Mouse (Mus musculus): ENCODE data around the gene Aamp.
A peak's percentile ranks its signal among the peaks of the same experiment; 100 is the strongest.

Gene Aamp

DNA sequence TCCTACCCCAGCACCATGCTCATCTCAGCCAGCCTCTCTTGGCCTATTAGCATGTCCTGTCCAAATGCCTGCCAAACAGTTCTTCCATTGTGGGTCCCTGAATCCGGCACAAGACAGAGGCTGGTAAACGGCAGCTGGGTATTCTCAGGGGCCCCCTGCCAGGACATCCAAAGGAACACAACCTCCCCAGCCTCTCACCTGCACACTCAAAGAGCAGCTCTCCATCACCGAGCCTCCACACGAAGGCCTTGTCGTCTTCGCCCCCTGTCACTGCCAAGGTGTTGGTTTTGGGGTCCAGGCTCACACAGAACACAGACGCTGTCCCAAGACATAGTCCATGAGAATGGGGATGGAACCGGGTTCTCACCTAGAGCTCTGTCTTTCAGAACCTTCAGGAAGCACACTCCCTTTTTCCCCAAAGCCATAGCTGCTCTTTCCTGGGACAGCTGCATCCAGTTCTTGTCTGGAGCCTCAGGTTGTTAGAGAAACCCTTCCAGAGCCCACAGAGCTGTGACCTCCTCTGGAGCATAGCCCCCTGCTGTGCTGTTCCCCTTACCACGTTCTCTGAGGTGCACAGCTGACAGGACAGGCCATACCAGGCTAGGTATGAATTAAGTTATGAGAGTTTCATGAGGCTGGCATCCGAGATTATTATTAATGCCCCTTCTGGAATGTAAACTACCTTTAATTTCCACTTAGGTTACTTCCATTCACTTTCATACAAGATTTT is 1.5 kb downstream of the Aamp start:
- ATAC-seq (ENCODE audit: low TSS enrichment): no peak

DNA sequence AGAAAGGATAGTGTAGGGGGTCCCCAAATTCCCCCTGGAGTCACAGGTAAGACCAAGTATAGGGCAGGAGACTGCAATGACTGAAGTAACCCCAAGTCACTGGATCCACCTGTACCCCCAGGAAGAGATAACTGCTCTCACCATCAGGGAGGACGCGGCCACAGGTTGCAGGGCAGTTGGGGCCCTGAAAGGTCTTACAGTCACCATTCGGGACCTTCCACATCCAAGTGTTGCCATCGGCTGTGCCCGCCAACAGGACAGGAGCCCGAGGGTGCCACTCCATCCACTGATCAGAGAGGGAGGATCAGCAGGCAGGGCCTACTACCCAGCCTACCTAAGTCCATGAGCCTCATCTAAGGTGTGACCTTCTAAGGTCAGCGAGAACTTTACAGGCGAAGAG is 2.7 kb downstream of the Aamp start:
- no peak for ATAC-seq (ENCODE audit: low TSS enrichment)

- no peak for ATAC-seq (ENCODE audit: low TSS enrichment)
These were observed 3.2 kb downstream of the Aamp start for GRCm38 (mm10) chr1:74281372-74281771.

GRCm38 (mm10) chr1:74280591-74281325 is 3.8 kb downstream of the Aamp start:
- ATAC-seq (ENCODE audit: low TSS enrichment): no peak

- no peak for ATAC-seq (ENCODE audit: low TSS enrichment)
These were observed 5.5 kb downstream of the Aamp start for GRCm38 (mm10) chr1:74278988-74279387.

- ATAC-seq (ENCODE audit: low TSS enrichment): no peak
These were observed 6.0 kb downstream of the Aamp start, which contains the start of gene Gpbar1 for GRCm38 (mm10) chr1:74278538-74278937. Gene Gpbar1 (plus strand): TSS chr1:74278550.

DNA sequence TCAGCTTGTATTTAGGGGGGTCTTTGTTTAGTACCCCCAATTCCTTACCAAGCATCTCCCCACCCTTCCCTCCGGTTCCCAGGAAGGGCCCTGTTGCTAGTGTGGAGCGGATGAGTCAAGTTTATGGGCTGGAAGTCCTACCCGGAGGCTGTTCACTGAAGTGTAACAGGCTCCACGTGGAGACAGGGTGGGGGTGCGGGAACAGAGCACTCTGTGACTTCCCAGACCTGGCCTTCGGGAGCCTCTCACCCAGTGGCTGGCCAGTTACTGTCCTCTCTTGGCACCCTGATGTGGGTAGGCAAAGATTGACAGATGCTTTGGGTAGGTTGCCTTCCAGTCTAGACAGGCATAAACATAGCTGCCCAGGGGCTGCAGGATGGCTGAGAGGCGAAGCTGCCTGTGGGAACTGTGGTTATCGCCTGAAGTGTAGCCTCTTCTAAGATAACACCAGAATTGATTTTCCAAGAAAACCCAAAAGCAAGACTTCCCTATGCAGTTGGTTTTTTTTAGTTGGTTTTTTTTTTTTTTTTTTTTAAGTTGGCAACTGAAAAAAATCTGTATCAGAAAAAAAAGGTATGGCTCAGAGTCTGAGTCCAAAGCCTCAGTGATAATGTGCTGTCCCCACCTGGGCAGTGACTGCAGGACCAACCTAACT is 6.5 kb downstream of the Aamp start:
- no peak for ATAC-seq (ENCODE audit: low TSS enrichment)

- no peak for ATAC-seq (ENCODE audit: low TSS enrichment)
These were observed 7.5 kb downstream of the Aamp start for GRCm38 (mm10) chr1:74277041-74277440.

DNA sequence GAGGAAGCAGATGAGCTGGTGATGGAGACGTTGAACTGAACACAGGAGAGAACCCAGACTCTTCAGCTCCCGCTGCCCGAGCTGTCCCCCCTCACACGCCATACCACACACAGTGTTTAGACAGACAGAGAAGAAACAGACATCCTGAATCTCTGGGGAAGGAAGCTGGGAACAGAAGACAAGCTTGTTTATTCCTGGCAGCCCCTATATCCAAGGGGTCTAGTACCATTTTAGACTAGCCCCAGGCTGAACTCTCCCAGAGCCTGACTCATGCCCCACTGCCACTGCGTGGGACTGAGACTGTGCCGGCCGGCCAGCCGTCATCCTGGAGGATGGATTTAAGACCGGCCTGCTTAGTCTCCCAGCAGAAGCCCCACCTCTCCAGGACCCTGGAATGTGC is 9.5 kb downstream of the Aamp start:
- no peak for ATAC-seq (ENCODE audit: low TSS enrichment)

- ATAC-seq (ENCODE audit: low TSS enrichment): no peak
These were observed 12.9 kb downstream of the Aamp start for GRCm38 (mm10) chr1:74271659-74272058.

- no peak for ATAC-seq (ENCODE audit: low TSS enrichment)
These were observed 15.8 kb downstream of the Aamp start for GRCm38 (mm10) chr1:74268750-74269149.

- no peak for ATAC-seq (ENCODE audit: low TSS enrichment)
These were observed 22.0 kb downstream of the Aamp start for GRCm38 (mm10) chr1:74262510-74262909.

DNA sequence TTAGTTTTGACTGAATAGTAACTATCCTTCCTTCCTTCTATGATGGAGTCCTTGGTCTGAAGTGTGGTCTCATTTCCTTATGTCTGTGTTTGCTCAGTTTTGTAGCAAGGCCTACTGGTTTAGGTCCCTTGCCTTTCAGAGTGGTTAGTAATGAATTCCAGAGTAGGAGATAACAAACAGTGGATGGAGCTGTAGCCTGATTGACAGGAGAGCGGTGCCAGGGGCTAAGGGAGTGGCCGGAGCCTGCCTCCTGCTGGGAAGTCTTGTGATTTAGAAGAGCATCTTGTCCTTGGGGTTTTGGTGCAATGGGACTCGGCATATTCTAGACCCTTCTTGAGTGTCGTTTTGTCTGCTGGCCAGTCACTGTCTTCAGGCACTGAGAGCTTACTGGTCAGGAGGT is 27.8 kb downstream of the Aamp start:
- ATAC-seq (ENCODE audit: low TSS enrichment): no peak

DNA sequence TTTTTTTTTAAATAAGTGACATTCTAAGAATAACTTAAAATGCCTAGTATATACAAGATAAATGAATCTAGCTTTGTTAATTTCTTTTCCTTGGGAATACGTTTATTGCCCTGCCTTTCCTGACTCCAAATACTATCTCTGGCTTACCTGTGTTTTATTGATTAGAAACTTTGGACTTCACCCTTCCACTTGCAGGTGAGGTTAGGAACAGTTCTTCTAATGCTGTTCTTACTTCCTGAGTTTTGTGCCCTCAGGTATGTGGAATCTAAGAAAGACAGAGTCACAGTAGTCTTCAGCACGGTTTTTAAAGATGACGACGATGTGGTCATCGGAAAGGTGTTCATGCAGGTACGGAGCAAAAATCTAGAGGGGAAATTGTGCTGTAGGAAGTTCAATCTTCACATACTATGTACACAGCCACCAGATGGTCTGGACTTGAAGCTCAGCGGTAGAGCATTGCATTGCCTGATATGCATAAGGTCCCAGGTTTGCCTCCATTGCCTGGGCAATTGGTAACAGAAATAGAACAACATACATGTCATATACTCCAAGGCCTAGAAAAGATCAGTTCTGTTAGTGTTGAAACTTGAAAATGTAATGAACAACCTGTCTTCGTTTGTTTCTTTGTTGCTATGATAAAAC is 28.7 kb downstream of the Aamp start:
- no peak for ATAC-seq (ENCODE audit: low TSS enrichment)

- no peak for ATAC-seq (ENCODE audit: low TSS enrichment)
These were observed 34.4 kb downstream of the Aamp start for GRCm38 (mm10) chr1:74250096-74250495.

GRCm38 (mm10) chr1:74249331-74249980 is 35.1 kb downstream of the Aamp start:
- ATAC-seq (ENCODE audit: low TSS enrichment): no peak

DNA sequence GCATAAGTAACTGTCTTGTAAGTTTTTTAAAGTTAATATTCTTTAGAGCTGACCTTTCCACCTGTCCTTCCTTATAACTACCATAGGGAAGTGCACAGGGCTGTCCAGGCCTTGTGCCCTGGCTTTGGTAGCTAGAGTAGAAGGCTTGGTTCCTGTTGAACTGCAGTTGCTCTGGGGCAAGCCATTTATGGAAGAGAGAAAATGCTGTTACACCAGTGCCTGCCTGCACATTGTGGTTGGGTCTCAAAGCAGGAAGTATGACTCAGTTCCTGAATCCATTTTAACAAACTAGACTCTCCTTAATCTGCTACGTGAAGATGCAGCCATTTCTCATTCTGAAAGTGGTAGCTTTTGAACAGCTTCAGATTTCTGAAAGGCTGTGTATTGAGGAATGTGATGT is 35.7 kb downstream of the Aamp start:
- no peak for ATAC-seq (ENCODE audit: low TSS enrichment)

DNA sequence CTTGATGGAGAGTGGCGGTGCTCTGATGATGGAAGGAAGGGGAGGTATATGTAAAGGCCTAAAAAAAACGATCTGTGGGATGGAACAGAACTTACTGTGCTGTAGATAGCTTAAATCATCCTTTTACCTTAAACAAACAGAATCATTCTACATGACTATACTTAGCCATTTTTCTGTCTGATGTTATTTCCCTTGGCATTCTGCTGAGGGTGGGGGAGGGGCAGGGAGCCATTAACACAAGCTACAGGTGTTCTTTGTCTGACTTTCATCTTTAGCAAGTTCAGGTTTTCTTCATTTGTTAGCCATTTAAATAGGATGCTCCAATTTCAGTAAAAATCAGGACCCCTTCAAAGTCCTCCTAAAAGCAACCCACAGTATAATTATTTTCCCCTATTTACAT is 39.0 kb downstream of the Aamp start:
- peak; percentile 45 for ATAC-seq (ENCODE audit: low TSS enrichment)

- ATAC-seq (ENCODE audit: low TSS enrichment): no peak
These were observed 43.7 kb downstream of the Aamp start for GRCm38 (mm10) chr1:74240832-74241231.

GRCm38 (mm10) chr1:74240311-74240710 is 44.2 kb downstream of the Aamp start:
- peak; percentile 74 for ATAC-seq (ENCODE audit: low TSS enrichment)

DNA sequence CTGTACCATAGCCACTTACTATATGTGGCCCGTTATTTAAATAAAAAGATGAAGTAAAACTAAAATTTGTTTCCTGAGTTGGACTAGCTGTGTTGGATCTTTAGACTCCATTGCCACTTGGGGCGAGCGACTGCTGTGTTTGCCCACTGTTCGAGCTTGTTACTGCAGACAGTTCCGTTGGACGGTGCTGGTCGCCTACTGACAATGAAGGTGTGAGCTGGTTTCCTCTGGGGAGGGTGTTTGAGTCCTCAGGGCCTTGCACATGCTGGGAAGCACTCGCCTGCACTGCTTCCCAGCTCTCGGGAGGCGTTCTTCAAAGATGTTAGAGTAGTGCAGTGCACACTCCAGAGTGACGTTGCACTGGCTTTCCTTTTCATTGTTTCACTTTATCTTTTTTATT is 44.9 kb downstream of the Aamp start:
- peak; percentile 38 for ATAC-seq (ENCODE audit: low TSS enrichment)

DNA sequence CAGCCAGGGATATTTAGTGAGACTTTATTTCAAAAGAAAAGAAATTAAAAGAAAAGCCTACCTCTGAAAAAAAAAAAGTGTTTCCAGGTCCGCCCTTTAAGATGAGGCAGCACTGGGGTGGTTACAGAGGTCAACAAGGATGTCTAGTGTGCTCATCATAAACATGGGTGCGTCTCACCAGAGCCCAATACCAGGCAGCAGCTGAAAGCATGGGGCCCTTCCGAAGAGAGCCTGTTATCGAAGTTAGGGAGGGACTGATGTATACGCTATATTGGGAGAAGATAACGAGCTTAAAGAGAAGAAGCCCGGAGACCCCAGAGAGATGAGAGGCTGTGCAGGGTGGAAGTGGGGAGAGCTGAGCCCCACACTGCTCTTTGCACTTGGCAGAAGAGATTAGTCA is 45.4 kb downstream of the Aamp start:
- ATAC-seq (ENCODE audit: low TSS enrichment): no peak
